Mouse (Mus musculus) left cerebral cortex, postnatal 14 days (tissue): Measurements from ENCODE around the gene Cacna2d2. TPM values are rescaled to one million over a fixed set of nuclear protein-coding genes. Genes with fewer than 3 reads are reported as not detected.
A peak's percentile ranks its signal among the peaks of the same experiment; 100 is the strongest.

Experiments used
- DNase-seq, 2 experiments: peaks; one replicate each; pipeline ENCODE4 v3.0.0; 2021 to 2022; ENCODE audit warnings: low spot score in 2 of 2, mixed read lengths in 1 of 2
- intact Hi-C: fragments of 180-260 bp; cut with DNase I; formaldehyde crosslinking; loops from one replicate; pipeline ENCODE4 v1.15.1; 2025
- total RNA-seq, 2 experiments: library from RNA; stranded (reverse); gene quantifications; 2 replicates each; pipeline ENCODE4 v1.2.3; 2021

The Cacna2d2 gene
- total RNA-seq, 2 experiments from 2014 or later = 28.1 to 34.6 TPM

DNA sequence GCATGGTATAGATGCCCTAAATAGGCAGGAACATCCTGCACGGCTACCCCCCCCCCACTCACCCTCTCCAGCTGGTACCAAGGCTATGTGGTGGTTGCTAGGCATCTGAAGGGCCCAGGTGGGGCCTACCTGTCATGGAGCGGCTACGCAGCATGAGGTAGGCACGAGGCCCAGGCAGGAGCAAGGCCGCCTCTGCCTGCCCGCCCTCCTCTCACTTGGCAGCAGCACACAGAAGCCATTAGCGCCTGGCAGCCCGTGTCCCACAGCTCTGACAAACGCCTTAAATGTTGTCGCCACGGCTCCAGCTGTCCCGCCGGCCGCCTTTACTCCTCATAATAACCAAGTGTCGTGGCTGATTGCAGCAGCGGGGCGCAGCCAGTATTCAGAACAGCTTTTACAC, 84.9 kb downstream of the Cacna2d2 start:
- intact Hi-C loops = no loop called here
- peak; percentile 55 to 81 for DNase-seq

DNA sequence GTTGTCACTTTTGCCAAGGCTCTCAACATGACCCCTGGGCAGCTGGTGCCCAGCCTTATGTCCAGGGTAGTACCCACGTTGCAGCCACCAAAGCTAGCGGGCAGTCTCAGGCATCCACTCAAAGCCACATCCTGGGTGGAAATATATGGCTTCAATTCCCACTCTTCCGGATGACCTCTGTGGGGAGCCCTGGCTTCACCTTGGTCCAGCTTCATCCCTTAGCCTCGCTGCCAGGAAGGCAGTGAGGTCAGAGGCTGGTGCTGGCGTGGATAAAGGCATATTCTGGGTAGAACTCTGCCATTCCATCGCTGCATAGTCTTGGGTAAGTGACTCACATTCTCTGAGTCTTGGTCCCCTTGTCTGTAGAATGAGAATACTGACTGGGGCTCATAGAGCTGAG, 85.4 kb downstream of the Cacna2d2 start:
- DNase-seq = no peak
- intact Hi-C loops = no loop called here

DNA sequence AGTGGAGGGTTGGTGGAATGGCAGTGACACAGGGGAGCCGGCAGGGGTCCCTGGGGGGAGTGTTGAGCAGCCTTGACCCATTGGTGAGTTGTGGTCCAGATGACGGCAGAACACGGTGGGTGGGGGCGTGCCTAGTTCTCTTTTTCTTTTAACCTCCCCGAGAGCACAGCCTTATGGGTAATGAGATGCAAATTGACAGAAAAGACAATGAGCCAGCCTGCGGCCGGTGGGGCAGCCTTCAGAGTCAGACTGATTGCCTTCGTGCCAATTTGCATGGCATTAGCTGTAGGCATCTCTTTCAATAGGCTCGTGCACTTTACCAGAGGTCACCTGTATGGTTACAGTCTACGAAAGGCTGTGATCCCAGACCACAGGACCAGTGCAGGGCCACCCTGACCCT, 86.7 kb downstream of the Cacna2d2 start:
- no peak for DNase-seq
- intact Hi-C loops = no loop called here

DNA sequence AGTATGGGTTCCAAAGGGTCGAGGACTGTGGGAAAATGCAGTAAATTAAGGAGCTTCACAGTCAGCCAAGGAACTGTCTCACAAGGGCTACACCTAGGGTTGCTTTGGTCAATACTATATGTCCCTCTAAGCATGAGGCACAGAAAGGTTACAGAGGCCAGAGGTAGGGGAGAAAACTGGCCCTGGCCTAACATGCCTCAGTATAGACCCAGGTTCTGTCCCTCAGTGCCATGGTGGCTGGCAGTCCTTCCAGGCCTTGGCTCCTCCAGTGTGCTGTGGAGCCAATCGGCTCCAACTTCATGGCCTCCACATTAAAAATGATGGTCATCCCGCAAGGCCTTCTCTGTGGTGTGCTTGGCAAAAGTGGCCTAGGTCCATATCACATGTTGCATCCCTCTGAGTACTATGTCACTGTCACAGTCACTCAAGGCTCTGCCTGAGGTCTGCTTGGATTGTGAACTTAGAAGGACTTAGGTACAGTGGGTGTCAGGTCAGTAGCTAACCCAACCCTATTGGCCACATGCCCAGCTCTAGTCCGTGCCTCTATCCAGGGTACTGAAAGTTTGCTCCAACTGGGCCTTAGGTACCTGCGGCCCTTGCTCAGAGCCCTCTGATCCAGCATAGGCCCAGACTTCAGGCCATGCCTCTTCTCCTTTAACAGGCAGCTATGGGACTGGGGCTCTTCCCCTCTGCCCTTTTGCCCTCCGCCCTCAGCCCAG, 87.3 kb downstream of the Cacna2d2 start:
- intact Hi-C loops = no loop called here
- DNase-seq = no peak

DNA sequence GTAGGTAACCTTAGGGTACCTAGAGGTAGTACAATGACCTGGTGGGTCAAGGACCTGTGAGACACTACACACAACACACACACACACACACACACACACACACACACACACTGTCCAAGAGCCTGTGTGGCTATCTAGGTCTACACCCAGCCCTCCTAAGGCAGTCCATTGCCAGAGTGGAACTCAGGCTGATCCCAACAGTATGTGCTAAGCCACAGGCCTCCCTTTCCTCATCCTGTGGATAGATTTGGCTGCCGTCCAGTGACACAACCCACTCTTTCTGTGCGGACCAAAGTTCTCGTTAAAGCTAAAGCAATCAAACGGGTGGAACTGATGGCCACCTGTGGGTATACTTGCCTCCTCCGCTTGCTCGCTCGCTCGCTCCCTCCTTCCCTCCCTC, 90.7 kb downstream of the Cacna2d2 start:
- DNase-seq = no peak
- intact Hi-C loops = no loop called here

DNA sequence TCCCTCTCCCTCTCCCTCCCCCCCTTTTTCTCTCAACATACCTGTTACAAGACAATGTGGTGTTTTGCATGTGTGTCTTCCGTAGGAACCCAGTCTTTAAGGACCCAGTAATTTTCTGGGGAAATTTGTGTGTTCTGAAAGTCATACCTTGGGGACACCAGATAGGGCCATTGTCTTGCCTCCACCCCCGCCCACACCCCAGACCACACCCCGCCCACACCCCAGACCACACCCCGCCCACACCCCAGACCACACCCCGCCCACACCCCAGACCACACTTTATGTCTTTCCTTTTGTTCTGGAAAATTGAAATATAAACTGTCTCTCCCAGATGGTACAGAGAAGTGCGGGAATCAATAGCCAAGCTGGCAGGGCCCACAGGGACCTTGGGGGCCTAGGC, 91.2 kb downstream of the Cacna2d2 start:
- no peak for DNase-seq
- intact Hi-C loops = no loop called here

DNA sequence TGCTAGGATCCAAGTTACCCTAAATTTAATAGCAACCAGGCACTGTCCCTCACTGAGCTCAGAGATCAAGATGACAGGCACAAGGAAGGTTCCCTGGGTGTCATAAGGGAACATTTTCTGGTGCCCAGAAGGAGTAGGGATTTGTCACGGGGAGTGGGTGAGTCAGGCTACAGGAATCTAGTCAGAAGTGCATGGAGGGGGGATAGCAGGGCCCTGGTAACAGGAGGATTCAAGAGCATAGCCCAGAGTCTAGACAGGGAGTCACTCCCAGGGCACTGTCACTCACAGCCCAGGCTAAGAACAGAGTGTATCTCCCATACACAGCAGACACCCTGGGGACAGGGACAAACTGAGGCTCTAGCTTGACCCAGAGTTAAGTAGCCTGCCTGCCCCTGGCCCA, 94.1 kb downstream of the Cacna2d2 start:
- DNase-seq = no peak
- intact Hi-C loops = no loop called here

DNA sequence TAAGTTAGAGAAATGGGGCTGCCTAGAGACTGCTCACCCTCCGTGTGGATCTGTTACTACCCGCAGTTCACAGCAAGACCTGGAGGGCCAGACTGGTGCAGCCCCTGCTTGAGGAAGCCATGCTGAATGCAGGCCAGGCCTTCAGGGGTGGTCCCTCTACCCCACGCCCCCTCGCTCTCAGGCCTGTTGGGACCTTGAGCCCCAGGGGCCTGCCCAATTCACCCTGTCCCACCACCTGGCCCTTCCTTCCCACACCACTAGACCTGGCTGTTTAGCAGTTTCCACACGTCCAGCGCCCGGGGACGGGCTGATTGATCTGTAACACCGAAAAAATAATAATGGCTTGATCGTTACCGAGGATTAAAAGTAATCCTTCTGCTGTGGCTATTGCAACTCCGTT, 94.8 kb downstream of the Cacna2d2 start:
- no peak for DNase-seq
- intact Hi-C loops = no loop called here

DNA sequence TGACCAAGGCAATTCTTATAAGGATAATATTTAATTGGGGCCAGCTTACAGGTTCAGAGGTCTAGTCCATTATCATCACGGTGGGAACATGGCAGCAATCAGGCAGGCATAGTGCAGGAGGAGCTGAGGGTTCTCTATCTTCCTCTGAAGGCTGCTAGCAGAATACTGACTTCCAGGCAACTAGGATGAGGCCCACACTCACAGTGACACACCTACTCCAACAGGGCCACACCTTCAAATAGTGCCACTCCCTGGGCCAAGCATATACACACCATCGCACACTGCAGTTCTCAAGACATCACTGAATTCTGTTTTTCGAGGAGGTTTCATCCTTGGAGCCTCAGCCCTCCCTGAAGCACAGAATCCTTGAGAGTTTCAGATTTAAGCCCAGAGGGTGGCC, 96.9 kb downstream of the Cacna2d2 start:
- intact Hi-C loops = no loop called here
- no peak for DNase-seq

DNA sequence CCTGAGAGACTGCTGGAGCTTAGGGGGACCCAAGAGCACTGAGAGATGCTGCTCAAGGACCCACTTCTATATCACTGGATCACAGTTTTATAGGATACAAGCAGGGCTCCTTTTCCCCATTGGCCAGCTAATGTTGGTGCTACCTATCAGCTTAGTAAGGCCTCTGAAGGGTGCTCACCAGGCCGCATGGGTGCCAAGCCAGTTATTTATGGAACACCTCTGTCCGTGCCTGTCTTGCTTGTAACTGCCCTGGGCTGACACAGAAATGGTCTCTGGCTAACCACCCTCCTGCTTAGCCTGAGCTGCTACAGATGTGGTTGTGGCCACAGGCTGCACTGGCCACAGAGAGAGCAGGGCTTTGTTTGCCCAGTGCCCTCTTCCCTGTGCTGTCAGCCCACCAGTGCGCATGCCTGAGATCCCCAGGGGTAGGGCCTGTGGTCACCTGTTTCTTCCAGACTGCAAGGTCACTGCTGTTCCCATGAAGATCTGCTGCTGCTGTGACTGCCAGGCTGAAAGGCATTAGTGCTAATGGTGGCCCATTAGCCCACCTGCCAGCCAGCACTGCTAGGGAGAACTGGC, 101.4 kb downstream of the Cacna2d2 start:
- no peak for DNase-seq
- intact Hi-C loops = no loop called here

DNA sequence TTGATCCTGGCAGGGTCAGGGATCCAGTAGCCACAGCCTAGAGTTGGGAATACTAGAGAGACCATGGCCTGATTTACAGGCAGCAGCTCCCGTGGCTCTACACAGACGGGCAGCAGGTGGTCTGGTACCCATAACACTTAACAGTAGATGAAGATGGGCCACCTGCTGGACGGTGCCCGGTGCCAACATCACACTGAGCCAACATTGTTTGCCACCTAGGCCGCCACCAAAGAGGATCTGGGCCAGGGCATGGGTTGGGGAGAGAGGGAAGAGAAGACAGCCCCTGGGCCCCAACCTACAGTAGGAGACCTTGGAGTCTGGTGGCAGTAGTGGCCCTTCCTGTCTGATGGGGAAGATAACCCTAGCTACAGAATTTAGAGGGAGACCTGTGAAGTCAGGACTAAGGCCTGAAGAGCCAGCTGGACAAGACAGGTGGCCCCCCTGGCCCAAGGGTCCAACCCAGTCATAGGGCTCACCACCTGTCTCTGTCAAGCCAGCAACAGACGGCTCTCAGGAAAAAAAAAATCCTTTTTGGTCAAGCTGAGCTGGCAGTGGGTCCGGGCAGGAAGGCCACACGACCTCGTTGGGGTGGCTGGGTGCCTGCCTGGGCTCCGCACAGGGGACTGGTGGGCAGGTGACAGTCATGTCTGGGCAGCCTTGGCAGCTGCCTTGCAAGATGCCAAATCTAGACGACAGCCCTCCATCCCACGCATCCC, 102.9 kb downstream of the Cacna2d2 start:
- intact Hi-C loops = no loop called here

DNA sequence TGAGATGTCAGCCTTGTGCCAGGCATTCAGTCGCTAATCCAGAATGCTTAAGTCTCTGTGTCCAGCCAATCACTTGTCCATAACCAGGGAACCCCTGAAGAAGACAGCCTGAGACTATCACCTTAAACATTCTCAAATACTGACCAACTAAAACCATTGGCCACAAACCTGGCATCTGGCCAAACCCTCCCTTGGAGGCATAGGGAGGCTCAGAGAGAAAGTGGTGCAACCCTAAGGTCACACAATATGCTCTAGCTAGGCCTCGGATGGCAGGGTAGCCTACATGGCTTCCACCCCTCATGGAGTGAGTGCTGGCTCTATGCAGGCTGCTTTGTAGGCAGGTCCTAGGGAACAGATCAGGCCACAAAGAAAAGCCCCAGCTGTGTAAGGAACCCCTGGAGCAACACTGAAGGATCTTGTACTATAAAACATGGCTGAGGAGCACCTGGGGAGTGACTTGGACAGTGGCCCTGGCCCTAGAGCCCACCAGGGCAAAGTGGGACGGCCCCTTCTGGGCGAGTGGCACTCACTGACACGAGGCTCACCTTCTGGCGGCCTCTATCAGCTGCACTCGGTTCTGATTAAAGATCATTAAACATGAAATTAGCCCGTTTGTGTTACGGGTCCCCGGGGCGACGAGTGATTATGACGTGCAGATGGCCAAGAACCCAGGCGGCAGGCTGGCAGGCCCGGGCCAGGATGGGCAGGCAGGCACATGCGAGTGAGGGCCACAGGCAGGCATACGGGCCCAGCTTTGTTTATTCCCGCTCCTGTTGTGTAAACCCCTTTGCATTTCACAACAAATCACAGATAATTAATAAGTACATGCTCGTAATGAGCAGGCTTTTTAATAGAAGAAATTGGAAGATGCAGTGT, 105.5 kb downstream of the Cacna2d2 start:
- intact Hi-C loops = loop anchor here (5.0 kb wide), 1 partner anchor 48 kb away; no protein-coding TSS in a partner anchor
- no peak for DNase-seq

More for the DNA sequence above, 102.9 kb downstream of the Cacna2d2 start:
- no peak for DNase-seq

DNA sequence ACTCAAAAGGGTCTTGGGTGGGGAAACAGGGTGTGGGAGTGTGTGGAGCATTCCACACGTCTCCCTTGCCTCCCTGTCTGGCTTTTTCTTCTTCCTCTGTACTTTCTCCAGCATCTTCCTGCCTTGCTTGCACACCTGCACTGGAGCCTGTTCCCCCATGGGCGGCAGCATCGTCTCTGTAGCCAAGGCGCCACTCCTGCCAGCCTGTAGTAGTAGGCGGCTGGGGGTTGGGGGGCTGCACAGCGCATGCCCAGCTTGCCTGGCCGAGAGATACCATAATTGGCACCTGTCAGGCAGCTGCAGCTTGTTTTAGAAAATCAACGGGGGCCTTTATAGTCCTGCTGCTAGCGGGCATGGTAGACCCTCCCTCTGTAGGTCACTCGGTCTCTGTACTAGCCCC, 108.9 kb downstream of the Cacna2d2 start:
- intact Hi-C loops = loop anchor here (5.0 kb wide), 1 partner anchor 51 kb away; no protein-coding TSS in a partner anchor
- DNase-seq = peak; percentile 72 to 74

DNA sequence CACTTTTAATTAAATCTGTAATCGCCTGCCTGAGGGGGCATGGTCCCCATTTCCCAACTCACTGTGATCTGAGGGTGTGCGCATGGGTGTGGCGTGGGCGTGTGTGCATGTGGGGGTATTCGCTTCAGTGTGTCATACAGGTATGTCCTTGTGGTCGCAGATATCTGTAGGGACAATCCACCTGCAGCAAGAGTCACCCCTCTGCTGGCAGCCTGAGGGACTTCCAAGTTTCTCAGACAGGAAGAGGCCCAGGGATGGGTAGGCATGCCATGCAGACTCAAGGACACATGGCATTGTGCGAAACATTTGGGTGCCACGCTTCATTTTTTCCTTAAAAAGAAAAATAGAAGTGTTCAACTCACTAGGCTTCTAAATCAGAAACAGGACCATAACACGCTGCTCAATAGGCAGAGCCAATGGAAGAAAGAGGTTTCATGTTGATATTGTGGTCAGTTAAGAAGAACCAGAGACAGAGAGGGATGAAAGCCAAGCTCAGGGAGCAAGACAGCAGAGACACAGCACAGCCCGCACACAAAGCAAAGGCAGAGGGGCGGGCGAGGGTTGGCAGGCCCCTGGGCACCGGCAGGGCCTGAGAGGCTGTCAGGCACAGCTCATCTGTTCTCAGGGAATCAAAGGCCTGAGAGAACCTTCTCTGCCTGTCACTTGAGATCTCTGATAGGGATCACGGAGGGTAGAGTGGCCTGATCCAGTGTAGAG, 111.1 kb downstream of the Cacna2d2 start:
- intact Hi-C loops = no loop called here
- DNase-seq = no peak

DNA sequence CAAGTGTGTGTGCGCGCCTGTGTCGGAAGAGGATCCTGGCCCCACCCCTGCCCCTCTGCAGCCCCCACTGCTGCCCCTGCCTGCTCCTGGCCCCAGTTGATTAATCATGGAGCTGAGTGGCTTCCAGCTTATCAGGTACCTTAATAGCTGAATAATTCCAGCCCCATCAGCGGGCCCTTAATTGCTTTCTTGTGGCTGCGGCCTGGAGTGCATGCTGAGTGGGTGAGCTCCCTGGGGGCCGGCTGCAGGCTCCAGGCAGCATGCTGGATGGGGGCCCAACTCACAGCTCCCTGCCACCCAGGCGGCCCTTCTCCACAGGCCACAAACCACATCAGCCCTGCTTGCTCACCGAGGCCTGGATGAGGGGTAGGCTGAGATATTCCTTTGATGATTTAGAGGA, 112.0 kb downstream of the Cacna2d2 start:
- DNase-seq = no peak

DNA sequence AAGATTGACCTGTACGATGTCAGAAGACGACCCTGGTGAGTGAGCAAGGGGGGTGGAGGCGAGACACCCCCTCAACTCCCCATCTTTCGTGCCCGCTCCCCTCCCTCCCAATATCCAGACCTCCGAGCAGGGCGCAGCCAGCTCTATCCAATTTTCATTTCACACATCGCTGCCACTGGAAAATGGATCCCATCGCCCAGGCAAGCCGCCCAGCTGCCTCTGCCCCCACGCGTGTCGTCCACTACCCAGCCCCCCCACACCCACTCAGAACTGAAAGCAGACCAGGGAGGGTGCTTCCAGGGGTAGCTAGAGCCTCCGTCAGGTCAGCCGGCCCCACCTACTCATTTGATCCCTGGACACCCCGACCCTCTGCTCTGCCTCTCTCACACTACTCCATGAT, 112.9 kb downstream of the Cacna2d2 start:
- intact Hi-C loops = no loop called here
- DNase-seq = no peak

More for the DNA sequence above, 112.0 kb downstream of the Cacna2d2 start:
- intact Hi-C loops = no loop called here

DNA sequence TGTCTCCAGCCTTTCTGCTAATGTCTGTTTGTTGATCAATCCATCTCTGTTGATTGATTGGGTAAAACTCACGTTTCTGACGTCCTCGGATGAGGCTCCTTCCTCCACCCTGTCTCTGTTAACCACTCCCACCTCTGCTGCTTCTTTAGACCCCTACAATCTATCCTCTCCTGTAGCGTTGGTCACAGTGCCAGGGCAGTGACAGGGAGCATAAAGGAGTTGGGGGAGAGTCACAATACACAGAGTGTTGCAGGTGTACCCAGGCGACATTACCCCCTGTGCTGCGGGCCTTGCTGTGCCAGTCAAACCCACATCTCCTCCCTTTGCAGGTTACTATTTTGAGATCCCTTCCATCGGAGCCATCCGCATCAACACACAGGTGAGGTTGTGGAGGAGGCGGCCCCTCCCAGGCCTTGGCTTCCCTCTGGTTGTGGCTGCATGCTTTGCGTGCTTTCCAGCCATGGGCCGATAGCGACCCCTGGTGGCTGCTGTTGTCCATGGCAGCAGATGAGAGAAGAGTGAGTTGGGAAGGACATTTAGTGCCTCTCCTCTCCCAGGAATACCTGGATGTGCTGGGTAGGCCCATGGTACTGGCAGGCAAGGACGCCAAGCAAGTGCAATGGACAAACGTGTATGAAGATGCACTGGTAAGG, 115.0 kb downstream of the Cacna2d2 start:
- intact Hi-C loops = loop anchor here (1.0 to 2.0 kb wide), 2 partner anchors 157 to 220 kb away; no protein-coding TSS in a partner anchor
- peak; percentile 88 to 93 for DNase-seq

DNA sequence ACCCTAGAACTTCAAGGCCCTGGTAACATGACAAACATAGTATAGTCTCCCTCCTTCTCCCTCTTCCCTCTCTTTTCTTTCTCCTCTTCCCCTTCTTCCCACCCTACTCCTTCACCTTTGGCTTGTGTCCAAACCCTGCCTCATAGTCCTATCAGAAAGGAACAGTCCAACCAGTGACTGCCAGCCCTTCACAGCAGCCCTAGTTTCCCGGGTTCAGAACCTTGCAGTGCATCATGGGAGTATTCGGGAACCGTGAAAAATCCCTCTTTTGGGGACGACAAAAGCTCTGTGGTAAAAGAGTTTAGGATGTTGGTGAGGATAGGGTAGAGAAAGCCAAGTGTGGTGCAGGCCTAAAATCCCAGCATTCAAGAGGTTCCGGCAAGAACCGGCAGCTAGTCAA, 120.9 kb downstream of the Cacna2d2 start:
- no peak for DNase-seq

DNA sequence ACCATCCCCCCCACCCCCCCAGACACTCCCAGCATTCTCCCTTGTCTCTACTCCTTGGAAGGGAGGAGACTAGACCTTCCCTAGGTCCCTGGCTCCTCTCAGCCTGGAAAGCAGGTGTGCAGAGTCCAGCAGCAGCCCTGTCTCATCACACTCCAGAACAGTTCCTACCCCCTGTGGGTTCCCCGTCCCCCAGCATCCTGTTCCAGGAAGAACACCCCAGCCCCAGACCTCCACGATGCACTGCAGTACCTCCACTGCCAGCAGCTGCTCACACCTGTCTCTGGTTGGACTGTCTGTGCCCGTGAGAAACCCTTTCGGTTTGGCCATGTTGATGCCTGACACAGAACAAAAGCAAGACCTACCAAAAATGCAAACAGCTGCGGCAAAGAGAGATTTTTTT, 121.8 kb downstream of the Cacna2d2 start:
- no peak for DNase-seq
- intact Hi-C loops = no loop called here

More for the DNA sequence above, 120.9 kb downstream of the Cacna2d2 start:
- intact Hi-C loops = no loop called here
